Mouse (Mus musculus): Measurements from ENCODE around the gene Mov10l1. TPM values are rescaled to one million over a fixed set of nuclear protein-coding genes. Genes with fewer than 3 reads are reported as not detected.

Mov10l1 gene
- polyA plus RNA-seq, 1 experiment from 2014 or later: not detected

GRCm38 (mm10) chr15:89076156-89076731 lies 93.5 kb downstream of the Mov10l1 start:
- Histone ChIP-seq H3K4me2 (peak overlapping the region; percentile 97), H3K9me3 (replicated peaks) (no peaks in the 10 kb centered on the region), H3K9ac (peak overlapping the region; percentile 87), H3K4me3 (replicated peaks) (peak overlapping the region; percentile 78), H3K27ac (peak overlapping the region; percentile 63), H3K4me1 (replicated peaks) (peaks cover 42% of the 10 kb centered on the region), H3K27me3 (peaks cover 17% of the 10 kb centered on the region), H3K36me3 (no peaks in the 10 kb centered on the region)
- WGBS (ENCODE audit: insufficient replicate concordance): under 1% methylated on average over 37 of the region's 39 CpGs
- ATAC-seq (ENCODE audit: low read depth) (peak; percentile 30), DNase-seq (no peak)

GRCm38 (mm10) chr15:89078208-89078836 lies 95.6 kb downstream of the Mov10l1 start:
- H3K27ac ChIP-seq: peak overlapping the region; percentile 39; the same call in 1 of the 2 replicates
- no peaks in the 10 kb centered on the region for H3K9me3 ChIP-seq (replicated peaks)
- H3K4me2 ChIP-seq: peak overlapping the region; percentile 97
- H3K36me3 ChIP-seq: peaks cover 17% of the 10 kb centered on the region
- H3K27me3 ChIP-seq: peaks cover 7% of the 10 kb centered on the region
- peak overlapping the region; percentile 78 for H3K4me3 ChIP-seq (replicated peaks)
- peaks cover 42% of the 10 kb centered on the region for H3K4me1 ChIP-seq (replicated peaks)
- ATAC-seq (ENCODE audit: low read depth) (peak; percentile 41), DNase-seq (peak; percentile 58)
- peak overlapping the region; percentile 87 for H3K9ac ChIP-seq
- WGBS (ENCODE audit: insufficient replicate concordance): 37% methylated on average over 9 of the region's 9 CpGs

GRCm38 (mm10) chr15:89083906-89084305 lies 101.2 kb downstream of the Mov10l1 start:
- no peak for ATAC-seq (ENCODE audit: low read depth)
- Histone ChIP-seq H3K9me3 (replicated peaks) (no peaks in the 10 kb centered on the region), H3K36me3 (peaks cover 49% of the 10 kb centered on the region), H3K4me1 (replicated peaks) (peaks cover 13% of the 10 kb centered on the region), H3K4me3 (replicated peaks) (no peak overlapping the region), H3K9ac (no peak overlapping the region), H3K27ac (no peak overlapping the region), H3K4me2 (no peak overlapping the region), H3K27me3 (no peaks in the 10 kb centered on the region)
- DNase-seq: no peak
- WGBS (ENCODE audit: insufficient replicate concordance): 89% methylated on average over 1 of the region's 1 CpGs

- DNase-seq (no peak), ATAC-seq (ENCODE audit: low read depth) (no peak)
- Histone ChIP-seq H3K4me2 (no peak overlapping the region), H3K36me3 (peaks cover 49% of the 10 kb centered on the region), H3K4me3 (replicated peaks) (no peak overlapping the region), H3K27ac (no peak overlapping the region), H3K27me3 (no peaks in the 10 kb centered on the region), H3K4me1 (replicated peaks) (peaks cover 17% of the 10 kb centered on the region), H3K9ac (no peak overlapping the region), H3K9me3 (replicated peaks) (no peaks in the 10 kb centered on the region)
- 72% methylated on average over 2 of the region's 2 CpGs for WGBS (ENCODE audit: insufficient replicate concordance)
These were observed 102.1 kb downstream of the Mov10l1 start for GRCm38 (mm10) chr15:89084826-89085225.

- Histone ChIP-seq H3K4me3 (replicated peaks) (peak within 1 kb of the TSS; percentile 96), H3K9ac (peak within 1 kb of the TSS; percentile 95), H3K27ac (peak within 1 kb of the TSS; percentile 85), H3K27me3 (no peaks in the 10 kb centered on the region), H3K9me3 (replicated peaks) (no peaks in the 10 kb centered on the region), H3K36me3 (peaks cover 39% of the 10 kb centered on the region), H3K4me1 (replicated peaks) (peaks cover 27% of the 10 kb centered on the region), H3K4me2 (peak within 1 kb of the TSS; percentile 95)
- ATAC-seq (ENCODE audit: low read depth): peak; percentile 92
- WGBS (ENCODE audit: insufficient replicate concordance): 2% methylated on average over 38 of the region's 38 CpGs
- peak; percentile 83 for DNase-seq
These were observed 106.0 kb downstream of the Mov10l1 start, which contains the start of gene Selenoo for GRCm38 (mm10) chr15:89088607-89089247. Gene Selenoo (plus strand): TSS chr15:89089084.

GRCm38 (mm10) chr15:89089248-89090051 lies 106.7 kb downstream of the Mov10l1 start:
- ATAC-seq (ENCODE audit: low read depth): peak; percentile 70
- Histone ChIP-seq H3K4me1 (replicated peaks) (peaks cover 24% of the 10 kb centered on the region), H3K27me3 (no peaks in the 10 kb centered on the region), H3K4me2 (peak overlapping the region; percentile 95), H3K9me3 (replicated peaks) (no peaks in the 10 kb centered on the region), H3K9ac (peak overlapping the region; percentile 95), H3K36me3 (peaks cover 40% of the 10 kb centered on the region), H3K4me3 (replicated peaks) (peak overlapping the region; percentile 96), H3K27ac (peak overlapping the region; percentile 85)
- peak; percentile 18 for DNase-seq
- 2% methylated on average over 68 of the region's 68 CpGs for WGBS (ENCODE audit: insufficient replicate concordance)

GRCm38 (mm10) chr15:89090662-89091061 lies 108.0 kb downstream of the Mov10l1 start:
- H3K9ac ChIP-seq: peak overlapping the region; percentile 9; the same call in 1 of the 2 replicates
- H3K4me1 ChIP-seq (replicated peaks): peaks cover 24% of the 10 kb centered on the region
- H3K27ac ChIP-seq: no peak overlapping the region
- peak overlapping the region; percentile 95 for H3K4me2 ChIP-seq
- DNase-seq (no peak), ATAC-seq (ENCODE audit: low read depth) (no peak)
- H3K4me3 ChIP-seq (replicated peaks): 0 out of 2 replicates have a peak overlapping the region, but pooled peaks have one; percentile 96
- no peaks in the 10 kb centered on the region for H3K9me3 ChIP-seq (replicated peaks)
- H3K27me3 ChIP-seq: no peaks in the 10 kb centered on the region
- peaks cover 40% of the 10 kb centered on the region for H3K36me3 ChIP-seq
- 94% methylated on average over 4 of the region's 4 CpGs for WGBS (ENCODE audit: insufficient replicate concordance)

GRCm38 (mm10) chr15:89092181-89092580 lies 109.5 kb downstream of the Mov10l1 start:
- WGBS (ENCODE audit: insufficient replicate concordance): 74% methylated on average over 5 of the region's 5 CpGs
- Histone ChIP-seq H3K36me3 (peaks cover 47% of the 10 kb centered on the region), H3K4me1 (replicated peaks) (peaks cover 24% of the 10 kb centered on the region), H3K9me3 (replicated peaks) (no peaks in the 10 kb centered on the region), H3K4me2 (no peak overlapping the region), H3K4me3 (replicated peaks) (no peak overlapping the region), H3K27ac (no peak overlapping the region), H3K27me3 (no peaks in the 10 kb centered on the region), H3K9ac (no peak overlapping the region)
- no peak for ATAC-seq (ENCODE audit: low read depth)
- DNase-seq: no peak

- Histone ChIP-seq H3K9me3 (replicated peaks) (no peaks in the 10 kb centered on the region), H3K4me3 (replicated peaks) (no peak overlapping the region), H3K4me2 (no peak overlapping the region), H3K36me3 (peaks cover 99% of the 10 kb centered on the region), H3K27me3 (no peaks in the 10 kb centered on the region), H3K27ac (no peak overlapping the region), H3K4me1 (replicated peaks) (no peaks in the 10 kb centered on the region), H3K9ac (no peak overlapping the region)
- no peak for DNase-seq
- no peak for ATAC-seq (ENCODE audit: low read depth)
- WGBS (ENCODE audit: insufficient replicate concordance): 80% methylated on average over 5 of the region's 5 CpGs
These were observed 114.7 kb downstream of the Mov10l1 start for GRCm38 (mm10) chr15:89097450-89097849.

- H3K4me3 ChIP-seq (replicated peaks): no peak overlapping the region
- ATAC-seq (ENCODE audit: low read depth) (no peak), DNase-seq (no peak)
- H3K27ac ChIP-seq: no peak overlapping the region
- no peaks in the 10 kb centered on the region for H3K27me3 ChIP-seq
- WGBS (ENCODE audit: insufficient replicate concordance): 88% methylated on average over 7 of the region's 7 CpGs
- no peaks in the 10 kb centered on the region for H3K4me1 ChIP-seq (replicated peaks)
- H3K36me3 ChIP-seq: peaks cover 98% of the 10 kb centered on the region
- H3K9me3 ChIP-seq (replicated peaks): no peaks in the 10 kb centered on the region
- no peak overlapping the region for H3K4me2 ChIP-seq
- no peak overlapping the region for H3K9ac ChIP-seq
These were observed 115.9 kb downstream of the Mov10l1 start for GRCm38 (mm10) chr15:89098616-89099015.

- Histone ChIP-seq H3K4me3 (replicated peaks) (no peak overlapping the region), H3K4me1 (replicated peaks) (no peaks in the 10 kb centered on the region), H3K27me3 (no peaks in the 10 kb centered on the region), H3K9ac (no peak overlapping the region), H3K36me3 (peaks cover 98% of the 10 kb centered on the region), H3K27ac (no peak overlapping the region), H3K4me2 (no peak overlapping the region), H3K9me3 (replicated peaks) (no peaks in the 10 kb centered on the region)
- WGBS (ENCODE audit: insufficient replicate concordance): 91% methylated on average over 12 of the region's 12 CpGs
- DNase-seq (no peak), ATAC-seq (ENCODE audit: low read depth) (no peak)
These were observed 118.1 kb downstream of the Mov10l1 start for GRCm38 (mm10) chr15:89100823-89101222.
